Mouse (Mus musculus): ENCODE measurements around the gene Gm49387. TPM values are rescaled to one million over a fixed set of nuclear protein-coding genes. Genes with fewer than 3 reads are reported as not detected.

The Gm49387 gene
- total RNA-seq, 1 experiment from 2014 or later, result not detected

DNA sequence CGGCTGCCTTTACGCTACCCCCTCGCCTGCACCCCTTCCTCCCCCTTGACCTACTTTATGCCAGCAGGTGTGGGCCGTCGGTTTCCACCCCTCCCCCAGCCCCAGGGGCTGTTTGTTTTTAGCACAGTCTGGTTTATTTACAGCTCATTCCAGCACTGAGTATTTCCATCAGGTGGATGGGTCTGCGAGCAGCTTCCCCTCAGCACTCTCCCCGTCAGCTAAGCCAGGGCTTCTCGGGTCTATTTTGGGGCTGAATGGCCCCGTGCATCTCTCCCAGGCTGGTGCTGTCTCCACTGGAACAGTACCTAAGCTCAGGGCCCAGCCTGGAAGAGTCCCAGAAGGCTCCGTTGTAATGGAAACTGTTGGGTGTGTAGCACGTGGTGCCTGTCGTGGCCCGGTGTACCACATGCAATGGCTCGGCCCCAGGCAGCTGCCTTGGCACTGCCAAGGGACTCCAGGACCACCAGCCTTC is 84.7 kb downstream of the Gm49387 start:
- no peak for ATAC-seq (replicated peaks; ENCODE audit: low read depth, poor library complexity, severe bottlenecking)

DNA sequence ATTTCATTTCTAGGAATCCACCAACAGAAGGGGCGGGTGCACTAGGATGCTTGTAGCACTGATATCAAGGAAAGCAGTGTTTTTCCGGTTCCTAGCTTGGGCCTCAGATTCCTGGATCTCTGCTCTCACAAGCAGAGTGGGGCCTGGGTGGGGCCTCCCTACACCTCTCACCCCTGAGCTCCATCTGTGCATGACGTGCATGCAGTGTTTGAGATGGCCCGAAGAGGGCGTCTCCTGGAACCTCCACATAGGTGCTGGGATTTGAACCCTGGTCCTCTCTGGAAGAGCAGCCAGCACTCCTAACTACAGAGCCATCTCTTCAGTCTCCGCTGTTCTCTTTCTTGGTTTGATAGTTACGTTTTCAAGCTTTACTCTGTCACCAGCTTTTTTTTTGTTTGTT is 85.7 kb downstream of the Gm49387 start:
- ATAC-seq (replicated peaks; ENCODE audit: low read depth, poor library complexity, severe bottlenecking), result no peak

DNA sequence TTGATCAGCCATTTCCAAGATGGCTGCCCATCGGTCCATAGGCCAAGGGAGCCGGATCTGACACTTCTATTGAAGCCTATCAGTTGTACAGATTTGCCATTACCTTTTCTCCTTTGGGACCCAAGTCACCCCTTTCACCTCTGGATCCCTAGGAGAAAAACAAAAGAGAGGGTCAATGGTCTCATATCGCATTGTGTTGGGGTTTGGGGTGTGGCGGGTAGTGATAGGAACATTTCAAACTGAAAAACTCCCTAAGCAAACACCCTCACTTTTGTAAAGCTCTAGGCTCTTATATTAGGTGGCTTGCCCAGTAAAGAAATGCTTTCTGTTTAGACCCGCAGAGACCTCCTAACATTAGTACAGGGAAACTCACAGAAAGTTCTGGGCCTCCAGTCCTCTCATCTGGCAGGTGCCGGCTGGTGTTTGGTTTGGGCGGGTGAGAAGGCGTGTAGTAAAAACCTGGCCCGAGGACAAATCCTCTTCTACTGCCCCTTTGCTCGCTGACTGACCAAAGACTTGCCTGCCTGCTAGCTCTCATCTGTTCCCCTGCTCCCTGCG is 96.7 kb downstream of the Gm49387 start:
- no peak for ATAC-seq (replicated peaks; ENCODE audit: low read depth, poor library complexity, severe bottlenecking)

DNA sequence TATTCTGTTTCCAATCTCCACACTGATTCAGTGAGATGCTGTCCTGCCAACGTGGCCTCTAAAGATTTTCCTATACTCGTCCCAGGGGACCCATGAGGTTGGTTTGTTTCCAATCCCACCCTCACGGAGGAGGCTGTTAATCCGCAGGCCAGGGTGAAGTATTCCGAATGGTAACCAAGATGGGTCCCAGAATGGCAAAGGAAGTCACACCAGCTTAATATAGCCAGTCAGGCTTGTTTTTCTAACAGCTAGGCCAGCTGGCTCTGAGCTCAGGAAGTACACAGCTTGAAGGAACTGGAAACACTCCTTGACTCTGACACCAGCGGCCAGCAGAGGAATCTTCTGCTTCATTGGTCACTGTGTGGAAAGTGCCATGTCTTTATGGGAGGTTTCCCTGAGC is 103.4 kb downstream of the Gm49387 start:
- ATAC-seq (replicated peaks; ENCODE audit: low read depth, poor library complexity, severe bottlenecking), result no peak; the same call in 1 of the 2 replicates

DNA sequence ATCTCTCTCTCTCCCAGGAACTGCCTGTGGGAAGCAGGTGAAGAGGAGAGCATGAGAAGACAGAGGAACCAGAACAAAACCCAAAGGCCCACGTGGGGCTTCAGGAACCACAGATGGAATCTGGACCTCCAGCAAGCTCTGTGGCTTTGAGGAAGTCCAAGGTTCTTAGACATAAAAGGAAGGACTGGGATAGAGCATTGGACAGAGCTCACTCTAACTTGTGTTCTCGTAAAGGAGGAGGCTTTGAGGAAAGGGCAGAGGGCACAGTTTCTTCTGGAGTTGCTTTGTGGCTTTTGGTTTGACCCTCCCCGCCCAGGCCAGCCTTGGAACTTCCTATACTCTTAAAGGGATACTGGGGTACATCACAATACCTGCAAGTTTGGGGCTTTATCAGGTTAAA is 108.0 kb downstream of the Gm49387 start:
- 0 out of 2 replicates have a peak, but pooled peaks have one; percentile 26 for ATAC-seq (replicated peaks; ENCODE audit: low read depth, poor library complexity, severe bottlenecking)

DNA sequence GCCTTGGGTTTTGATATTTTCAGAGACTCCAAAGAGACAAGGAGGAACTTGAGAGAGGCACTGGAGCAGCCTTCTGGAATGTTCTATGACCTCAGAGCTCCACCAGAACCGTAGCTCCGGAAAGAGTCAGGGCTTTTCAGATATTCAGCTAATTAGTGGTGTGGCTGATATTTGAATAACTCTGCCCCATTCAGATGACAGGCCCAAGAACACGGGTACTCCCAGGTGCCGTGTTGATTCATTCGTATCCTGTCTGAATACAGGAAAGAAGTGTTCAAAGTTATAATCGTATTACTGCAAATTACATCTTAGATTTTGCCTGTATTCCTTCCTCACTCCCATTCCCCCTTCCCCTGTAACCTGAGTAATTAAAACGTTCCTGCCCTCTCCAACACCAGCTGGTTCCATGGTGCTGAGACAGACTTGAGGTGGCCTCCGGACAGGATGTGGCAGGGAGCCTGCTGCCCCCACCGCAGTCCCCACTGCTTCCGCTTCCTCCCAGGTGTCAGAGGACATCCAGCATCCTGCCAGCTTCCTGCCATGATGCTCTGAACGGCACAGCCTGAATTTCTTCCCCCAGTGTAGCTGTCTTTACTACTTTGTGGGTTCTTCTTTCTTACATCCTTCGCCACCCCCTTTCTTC is 109.1 kb downstream of the Gm49387 start:
- ATAC-seq (replicated peaks; ENCODE audit: low read depth, poor library complexity, severe bottlenecking), result peak; percentile 94

DNA sequence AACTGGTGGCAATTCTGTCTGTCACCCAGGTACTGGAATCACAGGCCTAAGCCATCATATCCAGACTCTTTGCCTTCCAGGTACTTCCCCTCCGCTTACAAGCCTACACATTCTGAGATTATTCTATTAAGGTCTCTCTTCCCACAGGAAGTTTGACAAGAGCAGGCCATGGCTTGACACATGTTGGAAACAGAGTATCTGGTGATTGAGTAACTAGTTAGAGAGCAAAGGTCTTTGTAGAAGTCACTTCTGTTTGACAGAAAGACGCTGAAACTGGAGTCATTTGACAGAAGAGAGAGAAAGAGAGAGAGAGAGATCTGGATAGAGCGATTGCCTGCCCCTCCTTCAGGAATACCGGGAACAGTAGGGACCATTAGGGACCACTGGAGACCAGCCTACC is 109.8 kb downstream of the Gm49387 start:
- no peak for ATAC-seq (replicated peaks; ENCODE audit: low read depth, poor library complexity, severe bottlenecking)

DNA sequence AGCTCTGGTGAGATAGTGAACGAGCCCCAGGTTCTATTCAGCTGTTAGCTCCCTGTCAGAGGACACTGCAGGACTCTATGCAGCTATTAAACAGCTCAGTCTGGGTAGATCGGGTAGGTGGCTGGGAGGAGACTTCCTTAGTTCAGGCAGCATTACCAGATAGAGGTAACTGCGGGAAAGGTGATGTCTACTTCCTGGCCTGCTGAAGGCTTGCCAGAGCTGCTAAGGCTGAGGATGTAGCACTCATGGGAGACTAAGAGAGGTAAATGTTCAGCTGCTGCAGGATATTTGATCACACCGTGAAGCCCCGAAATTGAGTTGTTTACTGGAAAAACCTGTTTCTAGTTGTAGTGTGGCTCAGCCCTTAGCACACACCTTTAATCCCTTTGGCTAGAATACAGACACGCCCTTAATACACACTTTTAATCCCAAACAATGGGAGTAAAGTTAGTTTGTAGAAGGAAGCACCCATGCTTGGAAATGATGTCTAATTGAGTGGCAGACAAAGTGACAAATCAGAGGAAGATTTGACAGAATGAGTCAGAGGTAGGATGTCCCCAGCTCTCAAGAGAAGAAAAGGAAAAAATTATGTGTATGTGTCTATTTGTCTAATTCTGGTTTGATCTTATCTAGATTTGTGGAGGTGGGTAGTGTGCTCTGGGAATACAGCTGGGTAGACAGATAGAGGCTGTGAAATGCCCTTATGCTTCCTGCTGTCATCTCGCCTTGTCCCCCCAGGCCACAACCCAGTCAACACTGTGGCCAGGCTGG is 115.5 kb downstream of the Gm49387 start:
- ATAC-seq (replicated peaks; ENCODE audit: low read depth, poor library complexity, severe bottlenecking), result peak; percentile 36; the same call in 1 of the 2 replicates

DNA sequence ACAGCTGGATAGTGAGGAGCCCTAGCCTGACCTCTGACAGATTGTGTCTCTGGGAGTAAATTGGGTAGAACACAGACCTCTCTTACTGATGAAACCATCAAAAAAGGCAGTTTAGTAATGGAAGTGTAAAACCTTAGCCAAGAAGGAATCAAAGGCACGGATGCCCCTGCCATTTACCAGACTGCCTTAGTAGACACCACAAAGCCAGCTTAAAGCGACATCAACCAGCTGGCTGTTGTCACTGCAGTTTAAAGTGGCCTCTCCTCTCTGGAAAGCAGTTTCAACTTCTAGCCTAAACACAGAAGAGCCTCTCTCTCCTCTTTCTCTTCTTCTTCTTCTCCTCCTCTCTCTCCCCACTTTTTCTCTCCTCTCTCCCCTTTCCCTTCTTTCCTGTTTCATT is 119.4 kb downstream of the Gm49387 start:
- ATAC-seq (replicated peaks; ENCODE audit: low read depth, poor library complexity, severe bottlenecking), result no peak

DNA sequence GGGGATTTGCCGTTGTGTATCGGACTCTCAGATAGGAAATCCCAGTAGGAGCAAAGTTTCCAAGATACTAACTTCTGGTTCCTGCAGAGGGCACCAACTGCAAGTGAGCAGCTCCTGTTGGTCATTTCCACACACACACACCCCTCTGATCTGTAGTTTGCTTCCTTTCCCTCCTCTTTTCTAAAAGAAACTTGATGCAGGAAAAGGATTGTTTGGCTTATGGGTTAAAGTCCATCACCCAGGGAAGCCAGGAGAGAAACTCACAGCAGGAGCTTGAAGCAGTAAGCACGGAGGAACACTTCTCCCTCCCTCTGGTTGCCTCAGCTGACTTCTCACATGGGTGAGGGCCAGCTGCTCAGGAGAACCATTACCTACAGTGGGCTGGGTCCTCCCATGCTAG is 121.5 kb downstream of the Gm49387 start:
- peak; percentile 54; the same call in 1 of the 2 replicates for ATAC-seq (replicated peaks; ENCODE audit: low read depth, poor library complexity, severe bottlenecking)

DNA sequence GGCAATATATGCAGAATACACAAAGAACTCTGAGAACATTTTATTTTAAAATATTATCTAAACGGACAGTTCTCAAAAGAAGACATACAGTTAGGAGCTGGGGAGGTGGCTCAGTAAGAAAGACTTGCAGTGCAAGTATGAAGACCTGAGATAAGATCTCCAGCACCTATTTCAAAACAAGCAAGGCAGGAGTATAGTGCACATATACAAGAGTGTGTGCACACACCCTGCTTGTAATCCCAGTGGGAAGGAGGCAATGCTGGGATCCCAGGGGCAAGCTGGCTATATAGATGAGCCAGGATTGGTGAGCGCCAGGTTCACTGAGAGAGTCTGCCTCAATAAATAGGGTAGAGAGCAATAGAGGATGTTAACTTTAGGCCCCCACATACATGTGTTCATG is 124.8 kb downstream of the Gm49387 start:
- no peak for ATAC-seq (replicated peaks; ENCODE audit: low read depth, poor library complexity, severe bottlenecking)

DNA sequence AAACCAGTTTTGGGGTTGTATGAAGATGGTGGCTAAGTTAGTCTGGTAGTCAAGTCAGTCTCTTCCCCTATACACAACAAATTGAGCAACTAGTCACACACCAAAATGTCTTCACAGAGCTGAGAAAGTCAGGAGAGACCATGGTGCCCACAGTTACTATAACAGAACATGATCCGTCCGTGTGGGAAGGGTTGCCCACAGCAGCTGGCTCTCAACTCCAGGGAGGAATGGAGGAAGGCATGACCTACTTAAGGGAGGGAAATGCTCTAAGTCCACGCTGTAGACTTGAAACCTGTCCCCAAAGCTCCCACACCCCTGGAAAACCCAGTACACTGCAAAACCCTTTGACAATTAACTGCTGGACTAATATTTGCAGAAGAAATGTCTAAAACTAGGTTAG is 130.4 kb downstream of the Gm49387 start:
- no peak for ATAC-seq (replicated peaks; ENCODE audit: low read depth, poor library complexity, severe bottlenecking)

DNA sequence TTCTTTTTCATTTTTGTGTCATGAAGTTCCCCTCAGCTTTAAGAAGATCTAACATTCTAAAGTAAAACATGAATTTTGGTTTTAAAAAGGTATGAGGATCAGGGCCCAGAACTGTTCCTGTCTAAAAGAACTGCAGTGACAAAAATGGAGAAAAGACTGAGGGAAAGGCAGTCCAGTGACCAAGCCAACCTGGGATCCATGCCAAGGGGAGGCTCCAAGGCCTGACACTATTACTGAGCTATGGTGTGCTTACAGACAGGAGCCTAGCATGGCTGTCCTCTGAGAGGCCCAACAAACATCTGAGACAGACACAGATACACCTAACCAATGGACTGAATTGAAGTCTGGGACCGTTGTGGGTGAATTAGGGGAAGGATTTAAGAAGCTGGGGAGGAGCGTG is 130.8 kb downstream of the Gm49387 start:
- no peak for ATAC-seq (replicated peaks; ENCODE audit: low read depth, poor library complexity, severe bottlenecking)

DNA sequence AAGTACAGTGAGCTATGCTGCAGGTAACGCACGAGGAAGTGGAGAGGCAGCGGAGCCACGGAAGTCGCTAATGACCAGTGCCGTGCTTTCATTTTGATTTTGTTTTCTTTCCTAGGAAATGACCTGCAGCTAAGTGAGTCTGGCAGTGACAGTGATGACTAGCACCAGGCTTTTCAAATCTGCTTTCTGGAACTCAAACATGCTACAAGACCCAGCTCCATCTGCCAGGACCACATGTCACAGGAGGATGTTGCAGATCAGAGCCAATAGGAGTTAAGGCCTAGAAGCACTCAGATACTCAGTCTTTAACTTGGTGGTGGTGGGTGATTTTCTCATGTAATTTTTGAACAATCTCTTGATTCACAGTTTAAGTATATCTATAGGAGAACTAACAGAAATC is 134.2 kb downstream of the Gm49387 start:
- no peak for ATAC-seq (replicated peaks; ENCODE audit: low read depth, poor library complexity, severe bottlenecking)

DNA sequence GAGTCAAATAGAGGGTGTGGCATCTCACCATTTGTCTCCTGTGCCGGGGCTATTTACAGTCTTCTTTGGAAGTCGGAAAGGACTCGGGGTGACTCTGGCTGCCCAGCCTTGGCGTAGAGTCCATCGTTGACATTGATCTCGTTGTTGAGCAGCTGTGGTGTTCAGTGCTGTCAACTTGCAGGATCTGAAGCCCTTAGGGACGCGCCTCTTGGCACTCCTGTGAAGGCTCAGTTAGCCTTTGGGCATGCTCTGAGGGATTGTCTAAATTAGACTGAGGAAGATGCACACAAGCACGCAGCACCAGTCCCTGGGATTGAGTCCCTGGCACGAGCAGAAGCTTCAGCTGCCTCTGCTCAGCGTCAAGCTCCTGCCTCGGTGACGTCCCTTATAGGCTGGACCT is 137.3 kb downstream of the Gm49387 start:
- no peak for ATAC-seq (replicated peaks; ENCODE audit: low read depth, poor library complexity, severe bottlenecking)

Other genes starting within 250 kb of the Gm49387 start
- 4.0 and 6.2 TPM in 2 replicates for gene Sh3bp5, start 204.8 kb downstream of the Gm49387 start, total RNA-seq (2017)
- 19.3 and 23.2 TPM in 2 replicates for gene Eaf1, start 146.5 kb downstream of the Gm49387 start, total RNA-seq (2017)
- 66.3 and 72.4 TPM in 2 replicates for gene Mettl6, start 145.8 kb downstream of the Gm49387 start, total RNA-seq (2017)
- not detected in 2 replicates for gene Colq, start 49.5 kb downstream of the Gm49387 start, total RNA-seq (2017)
- 12.2 and 13.1 TPM in 2 replicates for gene Btd, start 150 bp upstream of the Gm49387 start, total RNA-seq (2017)
- gene Hacl1, start 408 bp upstream of the Gm49387 start, total RNA-seq (2017), result 25.5 and 27.5 TPM in 2 replicates
- 102 and 121 TPM in 2 replicates for gene Ankrd28, start 189.8 kb upstream of the Gm49387 start, total RNA-seq (2017)